Mouse (Mus musculus) spleen, postnatal 14 days (tissue): ENCODE data around the gene Ppia.
"Not testable (repeated sequence)": the region's sequence is repeated elsewhere in the genome, so short reads cannot be mapped to it uniquely, and the experiment has no call there.

Experiments used
- DNase-seq, 2 experiments: peaks; one replicate each; pipeline ENCODE4 v3.0.0; 2021 to 2022; ENCODE audit warnings: low spot score in 2 of 2

Gene Ppia

DNA sequence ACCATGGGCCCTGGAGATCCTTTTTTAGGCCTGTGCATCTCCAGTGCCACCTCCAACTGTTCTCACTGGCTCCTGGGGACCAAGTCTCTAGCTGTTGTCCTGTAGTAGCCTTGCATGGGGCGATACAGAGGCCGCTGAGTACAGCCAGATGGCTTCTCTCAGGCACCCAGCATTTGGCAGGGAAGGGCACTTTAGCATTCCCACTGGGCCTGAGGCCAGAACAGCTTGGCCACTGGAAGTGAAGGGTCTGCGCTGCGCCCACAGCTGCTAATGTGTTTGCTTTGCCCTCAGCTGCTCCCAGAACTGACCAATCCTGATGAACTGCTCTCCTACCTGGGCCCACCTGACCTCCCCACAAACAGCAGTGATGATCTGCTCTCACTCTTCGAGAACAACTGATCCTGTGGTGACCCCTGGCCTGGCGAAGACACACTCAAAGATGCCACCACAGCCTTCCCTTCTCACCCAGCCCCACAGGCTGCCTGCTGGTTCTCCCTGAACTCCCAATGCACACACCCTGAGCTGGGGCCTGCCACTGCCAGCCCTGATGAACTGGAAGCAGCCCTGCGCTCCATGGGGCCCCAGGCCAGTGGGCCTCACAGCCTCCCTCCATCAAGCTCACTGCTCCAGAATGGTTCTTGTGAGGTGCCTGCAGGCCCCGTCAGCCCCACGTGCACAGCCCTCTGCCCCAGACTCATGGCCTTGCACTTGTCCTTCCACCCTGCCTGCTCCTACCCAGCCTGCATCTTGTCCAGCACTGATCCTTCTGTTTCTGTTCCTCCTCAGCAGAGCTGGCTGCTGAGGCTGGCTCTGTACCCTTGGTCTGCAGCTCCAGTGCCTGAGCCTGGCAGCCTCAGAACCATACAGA is 10.3 kb upstream of the Ppia start:
- no peak for DNase-seq

DNA sequence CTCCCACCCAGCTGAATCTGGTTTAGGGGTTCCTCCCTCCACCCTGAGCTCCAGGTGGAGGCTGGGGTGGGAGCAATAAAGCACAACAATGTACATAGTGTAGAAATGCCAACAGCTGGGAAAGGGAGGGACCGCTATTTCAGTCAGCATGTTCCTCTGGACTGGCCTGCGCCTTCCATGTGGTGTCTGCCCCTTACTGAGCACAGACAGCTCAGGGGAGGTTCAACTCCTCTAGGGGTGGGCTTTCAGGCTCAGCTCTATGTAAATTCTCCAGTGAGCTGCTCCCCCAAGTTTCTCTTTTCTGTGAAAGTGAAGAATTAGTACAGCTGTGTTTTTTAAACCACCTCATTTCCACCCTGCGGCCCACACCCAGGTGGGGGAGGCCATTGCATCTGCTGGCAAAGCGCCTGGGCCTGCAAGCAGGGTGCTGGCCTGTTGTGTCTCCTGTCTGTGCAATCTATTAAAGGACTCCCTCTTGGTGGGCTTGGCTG is 9.6 kb upstream of the Ppia start:
- DNase-seq: no peak

DNA sequence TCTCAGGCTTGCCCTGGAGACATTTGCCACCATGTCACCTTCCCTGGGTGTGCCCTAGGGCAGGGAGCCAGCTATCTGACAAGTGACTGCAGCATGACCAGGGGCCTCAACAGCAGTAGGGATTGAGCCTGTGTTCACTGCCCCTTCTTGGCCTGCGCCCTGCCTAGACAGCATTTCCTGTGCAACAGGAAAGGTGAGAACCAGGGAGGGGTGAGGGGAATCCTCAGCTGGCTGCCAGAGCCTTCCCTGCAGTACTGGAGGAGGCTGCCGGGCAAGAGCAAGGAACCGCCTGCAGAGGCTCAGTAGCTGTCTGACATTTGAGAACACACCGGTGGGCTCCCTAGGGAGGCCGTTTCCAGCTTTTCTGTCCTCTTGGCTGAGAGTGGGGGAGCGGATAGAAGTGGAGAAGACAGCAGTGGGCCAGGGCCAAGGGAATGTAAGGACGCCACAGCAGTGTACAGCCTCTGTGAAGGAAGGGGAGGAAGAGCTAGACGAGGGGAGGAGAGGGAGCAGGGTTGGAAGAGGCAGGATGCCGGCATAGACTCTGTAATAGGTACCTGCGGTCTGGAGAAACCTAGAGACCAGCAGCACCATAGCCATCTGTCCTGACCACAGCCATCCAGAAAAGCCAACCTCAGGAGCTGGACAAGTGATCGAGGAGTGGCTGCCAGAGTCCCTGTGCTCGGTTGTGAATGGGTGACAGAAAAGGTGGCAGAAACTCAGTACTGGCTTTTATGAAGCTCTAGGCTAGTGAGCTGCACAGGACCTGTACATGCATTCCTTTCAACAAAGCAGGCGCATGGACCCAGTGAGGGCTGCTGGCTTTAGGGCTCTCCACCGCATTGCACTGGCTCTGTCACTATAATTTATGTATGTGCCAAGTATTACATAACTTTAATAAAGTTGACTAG is 8.7 kb upstream of the Ppia start:
- no peak for DNase-seq

DNA sequence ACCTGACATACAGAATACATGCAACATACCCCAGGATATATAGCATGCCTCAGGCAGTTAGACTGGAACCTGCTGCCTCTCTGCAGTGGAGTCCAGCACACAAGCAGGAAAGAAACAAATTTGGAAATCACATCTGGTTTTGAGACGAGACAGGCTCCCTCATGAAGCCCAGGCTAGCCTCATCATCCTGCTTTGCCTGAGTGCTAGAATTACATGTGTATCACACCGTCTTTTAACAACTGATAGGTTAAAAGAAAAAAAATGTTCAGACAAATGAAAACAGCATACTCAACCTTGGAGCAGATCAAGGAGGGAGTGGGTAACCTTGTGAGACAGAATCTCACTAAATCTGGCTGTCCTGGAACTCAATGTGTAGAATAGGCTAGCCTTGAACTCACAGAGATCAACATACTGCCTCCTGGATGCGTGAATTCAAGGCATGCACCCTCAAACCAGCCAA is 8.1 kb upstream of the Ppia start:
- DNase-seq: no peak

GRCm38 (mm10) chr11:6410050-6410602 is 5.1 kb upstream of the Ppia start:
- no peak for DNase-seq

DNA sequence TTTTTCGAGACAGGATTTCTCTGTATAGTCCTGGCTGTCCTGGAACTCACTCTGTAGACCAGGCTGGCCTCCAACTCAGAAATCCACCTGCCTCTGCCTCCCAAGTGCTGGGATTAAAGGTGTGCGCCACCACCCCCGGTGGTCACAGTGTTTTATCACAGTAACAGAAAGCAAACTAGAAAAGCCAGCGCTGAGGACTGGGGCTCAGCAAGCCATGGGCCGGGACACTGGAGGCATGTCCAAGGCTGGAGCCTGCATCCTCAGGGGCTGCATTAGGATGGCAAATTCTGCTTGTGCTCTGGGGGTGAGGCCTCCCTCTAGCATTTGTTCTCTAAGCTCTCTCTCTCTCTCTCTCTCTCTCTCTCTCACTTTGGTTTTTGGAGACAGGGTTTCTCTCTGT is 4.5 kb upstream of the Ppia start:
- not testable (repeated sequence) for DNase-seq

GRCm38 (mm10) chr11:6411684-6412083 is 3.6 kb upstream of the Ppia start:
- peak; percentile 45 to 65 for DNase-seq

DNA sequence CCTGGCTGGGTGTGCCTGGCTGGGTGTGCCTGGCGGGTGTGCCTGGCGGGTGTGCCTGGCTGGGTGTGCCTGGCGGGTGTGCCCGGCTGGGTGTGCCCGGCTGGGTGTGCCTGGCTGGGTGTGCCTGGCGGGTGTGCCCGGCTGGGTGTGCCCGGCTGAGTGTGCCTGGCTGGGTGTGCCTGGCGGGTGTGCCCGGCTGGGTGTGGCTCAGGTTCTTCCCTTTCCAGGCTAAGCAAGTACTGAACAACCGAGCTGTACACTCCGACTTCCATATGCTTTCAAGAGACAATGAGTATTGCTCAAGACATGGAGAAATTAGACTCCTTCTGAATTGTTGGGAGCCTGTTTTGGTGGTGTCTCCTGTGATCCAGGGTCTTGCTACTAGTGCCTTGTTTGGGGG is 2.0 kb upstream of the Ppia start:
- no peak for DNase-seq

DNA sequence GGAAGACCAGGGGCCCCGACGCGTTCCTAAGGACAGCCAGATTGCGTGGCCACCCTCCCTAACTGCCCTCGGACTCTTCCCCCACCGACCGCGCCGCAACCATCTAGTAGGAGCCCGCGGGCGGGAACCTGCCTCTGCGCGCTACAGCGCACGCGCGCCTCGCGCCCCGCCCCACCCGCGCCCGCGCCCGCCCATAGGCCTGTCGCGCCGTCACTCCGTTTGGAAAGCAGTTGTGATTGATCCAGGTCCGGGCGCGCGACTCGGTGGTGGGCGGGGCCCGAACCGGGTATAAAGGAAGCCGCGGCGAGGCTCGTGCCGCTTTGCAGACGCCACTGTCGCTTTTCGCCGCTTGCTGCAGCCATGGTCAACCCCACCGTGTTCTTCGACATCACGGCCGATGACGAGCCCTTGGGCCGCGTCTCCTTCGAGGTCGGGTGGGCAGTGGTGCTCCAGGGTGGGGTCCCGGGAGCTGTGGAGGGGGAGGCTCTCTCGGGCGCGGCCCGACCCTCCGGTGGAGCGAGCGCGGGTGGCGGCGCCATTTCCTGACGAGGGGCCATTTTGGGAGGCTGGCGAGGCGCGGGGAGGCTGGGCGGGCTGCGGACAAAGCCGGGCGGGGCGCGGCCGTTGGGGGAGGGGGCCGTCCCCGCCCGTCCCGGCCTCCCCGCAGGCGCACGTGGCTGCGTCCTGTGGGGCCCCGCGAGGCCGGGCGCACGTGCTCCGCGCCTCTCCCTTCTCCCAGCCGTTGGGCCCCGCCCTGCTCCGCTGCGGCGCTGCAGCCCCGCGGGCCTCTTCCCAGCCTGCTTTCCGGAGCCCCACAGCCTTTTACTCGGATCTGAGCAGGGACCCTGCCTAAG is 535 bp downstream of the Ppia start:
- peak; percentile 98 to 99 for DNase-seq

GRCm38 (mm10) chr11:6416405-6417034 is 1.3 kb downstream of the Ppia start:
- peak; percentile 57 to 70 for DNase-seq

DNA sequence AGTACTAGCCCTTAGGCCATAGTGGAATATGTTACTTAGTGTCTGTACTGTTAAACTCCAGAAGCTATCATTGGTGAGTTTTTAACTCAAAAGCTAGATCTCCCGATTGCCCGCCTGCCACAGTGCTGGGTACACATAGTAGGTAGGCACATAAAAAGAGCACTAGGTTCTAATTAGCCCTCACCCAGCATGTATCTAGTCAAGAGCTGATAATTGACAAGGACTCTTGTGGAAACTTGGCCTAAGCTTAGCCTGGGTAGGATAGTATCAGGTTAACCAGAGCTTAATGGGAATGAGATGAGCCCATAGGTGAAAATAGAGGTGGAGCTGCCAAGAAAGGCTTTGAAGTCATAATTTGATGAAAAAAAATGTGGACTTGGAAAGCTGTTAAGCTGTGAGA is 1.8 kb downstream of the Ppia start:
- no peak for DNase-seq

- no peak for DNase-seq
These were observed 2.2 kb downstream of the Ppia start for GRCm38 (mm10) chr11:6417490-6417889.

GRCm38 (mm10) chr11:6418751-6419150 is 3.5 kb downstream of the Ppia start:
- DNase-seq: no peak

- not testable (repeated sequence) for DNase-seq
These were observed 3.9 kb downstream of the Ppia start for GRCm38 (mm10) chr11:6419156-6419555.

- no peak for DNase-seq
These were observed 5.0 kb downstream of the Ppia start for GRCm38 (mm10) chr11:6420283-6420703.

- no peak for DNase-seq
These were observed 5.6 kb downstream of the Ppia start for GRCm38 (mm10) chr11:6420722-6421350.

DNA sequence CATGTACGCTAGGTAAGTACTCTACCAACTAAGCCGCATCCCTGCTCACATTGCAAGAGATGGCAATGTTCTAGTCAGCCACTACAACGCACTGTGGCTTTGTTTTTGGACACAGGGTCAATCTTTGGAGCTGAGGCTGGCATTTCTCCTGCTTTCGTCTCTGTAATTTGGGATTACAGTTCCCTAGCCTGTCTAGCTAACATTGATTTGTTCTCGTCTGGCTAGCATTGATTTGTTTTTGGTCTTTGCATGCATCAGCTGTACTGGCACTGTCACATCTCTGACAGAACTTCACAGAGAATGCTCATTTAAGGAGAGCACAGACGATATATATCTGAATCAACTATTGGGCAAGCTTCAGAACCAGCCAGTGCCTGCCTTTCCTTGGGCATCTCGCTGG is 14.9 kb downstream of the Ppia start:
- no peak for DNase-seq

GRCm38 (mm10) chr11:6436442-6436841 is 21.2 kb downstream of the Ppia start:
- peak; percentile 34 to 61 for DNase-seq

- no peak for DNase-seq
These were observed 22.4 kb downstream of the Ppia start for GRCm38 (mm10) chr11:6437667-6438066.

GRCm38 (mm10) chr11:6440171-6440570 is 24.9 kb downstream of the Ppia start:
- no peak for DNase-seq
